Comparison of ENCODE assay signal across 10 mouse cellular contexts in genomic region chr10:45811882-45812281, GRCm38 (mm10).
DNase-seq lines count a peak whose midpoint lies in the region; ATAC-seq lines count a peak whose summit lies in the region.
"Had no signal": no experiment of that assay in that cellular context is flagged by ENCODE, and none has a peak within 500 bp of the region (broad histone marks: within the 10 kb centered on the region; RNA-seq: fewer than 3 reads in every experiment).

No protein-coding gene starts in this region.

- ATAC-seq in forebrain, embryonic 14.5 days, result no peak
- ATAC-seq in forebrain, embryonic 15.5 days (replicated peaks), result no peak

- H3K27me3 ChIP-seq in forebrain, embryonic 14.5 days (replicated peaks; ENCODE audit: control insufficient read depth, insufficient read depth, low read length), result no peaks in the 10 kb centered on the region
- no peaks in the 10 kb centered on the region for H3K27me3 ChIP-seq in forebrain, embryonic 15.5 days
- H3K27me3 ChIP-seq: heart, embryonic 13.5 days; megakaryocyte, embryonic 14.5 days had no signal

- no peak overlapping the region for H3K9ac ChIP-seq in forebrain, embryonic 14.5 days (ENCODE audit: low read length)
- no peak overlapping the region for H3K9ac ChIP-seq in forebrain, embryonic 15.5 days (replicated peaks)
- H3K9ac ChIP-seq: heart, embryonic 13.5 days had no signal

- WGBS in forebrain, embryonic 14.5 days, result 59% methylated on average over 6 of the region's 6 CpGs
- WGBS in forebrain, embryonic 15.5 days, result 57% methylated on average over 6 of the region's 6 CpGs

- peak; percentile 31 for DNase-seq in forebrain, embryonic 14.5 days (ENCODE audit: low spot score)
- DNase-seq in left cerebral cortex, postnatal 4 days, result peak; percentile 24
- DNase-seq in left cerebral cortex, postnatal 25 days (ENCODE audit: low spot score in 2 of 2), result no peak
- DNase-seq in ZHBTc4 (ENCODE audit: low read depth, low spot score), result peak; percentile 64
- DNase-seq in kidney, postnatal 4 days, result peak; percentile 69 to 73
- peak; percentile 45 for DNase-seq in thymus, postnatal 14 days
- no peak for DNase-seq in neural tube, embryonic 10.5 days (ENCODE audit: extremely low spot score, low spot score)

- H3K4me2 ChIP-seq in forebrain, embryonic 14.5 days (ENCODE audit: low read length), result no peak overlapping the region
- no peak overlapping the region for H3K4me2 ChIP-seq in forebrain, embryonic 15.5 days (replicated peaks)
- H3K4me2 ChIP-seq: heart, embryonic 13.5 days had no signal

- H3K4me3 ChIP-seq in forebrain, embryonic 14.5 days (ENCODE audit: low read depth, low read length), result no peak overlapping the region
- H3K4me3 ChIP-seq in forebrain, embryonic 15.5 days, result no peak overlapping the region
- H3K4me3 ChIP-seq: heart, embryonic 13.5 days; megakaryocyte, embryonic 14.5 days had no signal

- H3K9me3 ChIP-seq in forebrain, embryonic 14.5 days (replicated peaks; ENCODE audit: control insufficient read depth, low read length), result no peaks in the 10 kb centered on the region
- no peaks in the 10 kb centered on the region for H3K9me3 ChIP-seq in forebrain, embryonic 15.5 days
- H3K9me3 ChIP-seq: heart, embryonic 13.5 days; megakaryocyte, embryonic 14.5 days had no signal

- H3K27ac ChIP-seq in forebrain, embryonic 14.5 days (ENCODE audit: low read depth, low read length), result no peak overlapping the region
- H3K27ac ChIP-seq in forebrain, embryonic 15.5 days (replicated peaks), result no peak overlapping the region
- H3K27ac ChIP-seq: heart, embryonic 13.5 days had no signal

- no peaks in the 10 kb centered on the region for H3K4me1 ChIP-seq in forebrain, embryonic 14.5 days (ENCODE audit: control insufficient read depth, insufficient read depth, low read length)
- 0 out of 2 replicates have a peak, but pooled peaks cover 3% of the 10 kb centered on the region for H3K4me1 ChIP-seq in forebrain, embryonic 15.5 days

- intact Hi-C loops in left cerebral cortex, postnatal 4 days (cut with DNase I), result loop anchor here (10.0 kb wide), 1 partner anchor 127 kb away; no protein-coding TSS in a partner anchor
- intact Hi-C loops in left cerebral cortex, postnatal 25 days (cut with DNase I), result no loop called here

- H3K36me3 ChIP-seq in forebrain, embryonic 14.5 days (ENCODE audit: control insufficient read depth, insufficient read depth, low read length), result no peaks in the 10 kb centered on the region
- no peaks in the 10 kb centered on the region for H3K36me3 ChIP-seq in forebrain, embryonic 15.5 days
- H3K36me3 ChIP-seq: heart, embryonic 13.5 days had no signal

Comparison
In these comparisons a context has a peak if more than half of its experiments do, and no peak if none do; other contexts are left out.
1. DNase-seq: peak in forebrain, embryonic 14.5 days (single experiment), left cerebral cortex, postnatal 4 days (single experiment), ZHBTc4 (single experiment), kidney, postnatal 4 days (2 of 2) and thymus, postnatal 14 days (single experiment); none in left cerebral cortex, postnatal 25 days (0 of 2) and neural tube, embryonic 10.5 days (single experiment).